In genomic region chr19:4191528-4192250, GRCm38 (mm10) we compare ENCODE assay signal across 8 mouse cellular contexts. TPM values are rescaled to one million over a fixed set of nuclear protein-coding genes. Genes with fewer than 3 reads are reported as not detected.
DNase-seq lines count a peak whose midpoint lies in the region; ATAC-seq and TF ChIP-seq lines count a peak whose summit lies in the region.

Gene Ppp1ca (plus strand): TSS chr19:4192065.

- peaks cover 39% of the 10 kb centered on the region for H3K36me3 ChIP-seq in E14TG2a.4 (ENCODE audit: insufficient read depth, low read length)
- H3K36me3 ChIP-seq in forebrain, embryonic 12.5 days (replicated peaks) = peaks cover 37% of the 10 kb centered on the region
- H3K36me3 ChIP-seq in heart, postnatal 0 days (replicated peaks; ENCODE audit: control insufficient read depth, insufficient read depth, low read length) = peaks cover 36% of the 10 kb centered on the region
- H3K36me3 ChIP-seq in liver, postnatal 0 days (replicated peaks; ENCODE audit: insufficient read depth, low read length) = peaks cover 35% of the 10 kb centered on the region
- peaks cover 26% of the 10 kb centered on the region for H3K36me3 ChIP-seq in neural tube, embryonic 14.5 days (ENCODE audit: control insufficient read depth, insufficient read depth, low read length)

- H3K4me2 ChIP-seq in forebrain, embryonic 12.5 days = peak within 1 kb of the TSS; percentile 93
- peak within 1 kb of the TSS; percentile 86 for H3K4me2 ChIP-seq in heart, postnatal 0 days (ENCODE audit: low read depth, low read length)
- H3K4me2 ChIP-seq in liver, postnatal 0 days (ENCODE audit: low read depth, low read length) = peak within 1 kb of the TSS; percentile 85
- peak within 1 kb of the TSS; percentile 97 for H3K4me2 ChIP-seq in neural tube, embryonic 14.5 days (ENCODE audit: low read depth, low read length)

- no peaks in the 10 kb centered on the region for H3K27me3 ChIP-seq in E14TG2a.4 (ENCODE audit: insufficient read depth, low read length)
- H3K27me3 ChIP-seq in forebrain, embryonic 12.5 days = no peaks in the 10 kb centered on the region
- no peaks in the 10 kb centered on the region for H3K27me3 ChIP-seq in heart, postnatal 0 days (ENCODE audit: control insufficient read depth, insufficient read depth, low read length)
- no peaks in the 10 kb centered on the region for H3K27me3 ChIP-seq in liver, postnatal 0 days (ENCODE audit: insufficient read depth, low read length)
- H3K27me3 ChIP-seq in neural tube, embryonic 14.5 days (ENCODE audit: control insufficient read depth, insufficient read depth, low read length) = no peaks in the 10 kb centered on the region

- peak; percentile 44; the same call in 1 of the 2 replicates for TF ChIP-seq EP300 in heart, postnatal 0 days (IDR thresholded peaks at IDR 0.05; ENCODE audit: low read depth)
- no peak; the same call in 1 of the 2 replicates for TF ChIP-seq EP300 in liver, postnatal 0 days (IDR thresholded peaks at IDR 0.05; ENCODE audit: low read depth)

- no peak for TF ChIP-seq CTCF in E14TG2a.4 (conservative IDR thresholded peaks at IDR 0.05; ENCODE audit: low read length)
- TF ChIP-seq CTCF in heart, postnatal 0 days (IDR thresholded peaks at IDR 0.05; ENCODE audit: low read depth) = peak; percentile 88
- TF ChIP-seq CTCF in liver, postnatal 0 days (IDR thresholded peaks at IDR 0.05; ENCODE audit: low read depth) = peak; percentile 90

- DNase-seq in c-Kit-positive CD71-positive TER-119-positive erythroid progenitor cells, embryonic 14.5 days (ENCODE audit: low spot score) = peak; percentile 94
- DNase-seq in heart, postnatal 0 days (ENCODE audit: low spot score) = peak; percentile 93
- peak; percentile 99 for DNase-seq in kidney, postnatal 4 days
- peak; percentile 99 for DNase-seq in liver, postnatal 0 days
- peak; percentile 99 for DNase-seq in testis, postnatal 10 days (ENCODE audit: low spot score)

- peak within 1 kb of the TSS; percentile 98 for H3K4me3 ChIP-seq in E14TG2a.4 (replicated peaks; ENCODE audit: low read length)
- peak within 1 kb of the TSS; percentile 98 for H3K4me3 ChIP-seq in forebrain, embryonic 12.5 days (replicated peaks)
- peak within 1 kb of the TSS; percentile 91 for H3K4me3 ChIP-seq in heart, postnatal 0 days (ENCODE audit: low read depth, low read length)
- peak within 1 kb of the TSS; percentile 88 for H3K4me3 ChIP-seq in liver, postnatal 0 days (ENCODE audit: low read depth, low read length)
- peak within 1 kb of the TSS; percentile 80 for H3K4me3 ChIP-seq in neural tube, embryonic 14.5 days (ENCODE audit: low read depth, low read length)

- peak; percentile 93 for ATAC-seq in forebrain, embryonic 12.5 days (ENCODE audit: low FRiP score)
- ATAC-seq in heart, postnatal 0 days (ENCODE audit: insufficient read depth, low read depth) = peak; percentile 90
- ATAC-seq in liver, postnatal 0 days = peak; percentile 94
- peak; percentile 91 for ATAC-seq in neural tube, embryonic 14.5 days (ENCODE audit: low read depth)

- peak within 1 kb of the TSS; percentile 98 for H3K9ac ChIP-seq in forebrain, embryonic 12.5 days
- H3K9ac ChIP-seq in heart, postnatal 0 days (replicated peaks; ENCODE audit: low read depth, low read length) = peak within 1 kb of the TSS; percentile 92
- H3K9ac ChIP-seq in liver, postnatal 0 days (replicated peaks) = peak within 1 kb of the TSS; percentile 93
- H3K9ac ChIP-seq in neural tube, embryonic 14.5 days (replicated peaks; ENCODE audit: low read depth, low read length) = peak within 1 kb of the TSS; percentile 98

- H3K9me3 ChIP-seq in E14TG2a.4 (ENCODE audit: low read length) = no peaks in the 10 kb centered on the region
- no peaks in the 10 kb centered on the region for H3K9me3 ChIP-seq in forebrain, embryonic 12.5 days
- no peaks in the 10 kb centered on the region for H3K9me3 ChIP-seq in heart, postnatal 0 days (replicated peaks; ENCODE audit: control insufficient read depth, low read length)
- H3K9me3 ChIP-seq in liver, postnatal 0 days (ENCODE audit: low read length) = no peaks in the 10 kb centered on the region
- no peaks in the 10 kb centered on the region for H3K9me3 ChIP-seq in neural tube, embryonic 14.5 days (ENCODE audit: control insufficient read depth, low read length)

- 8% methylated on average over 42 of the region's 47 CpGs for WGBS in forebrain, embryonic 12.5 days
- WGBS in heart, postnatal 0 days = 4% methylated on average over 38 of the region's 47 CpGs
- 3% methylated on average over 38 of the region's 47 CpGs for WGBS in liver, postnatal 0 days (ENCODE audit: insufficient replicate concordance)
- 7% methylated on average over 34 of the region's 47 CpGs for WGBS in neural tube, embryonic 14.5 days

- peak within 1 kb of the TSS; percentile 91 for H3K27ac ChIP-seq in forebrain, embryonic 12.5 days
- peak within 1 kb of the TSS; percentile 93 for H3K27ac ChIP-seq in heart, postnatal 0 days (ENCODE audit: low read depth)
- H3K27ac ChIP-seq in liver, postnatal 0 days (ENCODE audit: low read depth) = peak within 1 kb of the TSS; percentile 89
- H3K27ac ChIP-seq in neural tube, embryonic 14.5 days (ENCODE audit: low read depth, low read length) = peak within 1 kb of the TSS; percentile 91

- peaks cover 82% of the 10 kb centered on the region for H3K4me1 ChIP-seq in E14TG2a.4 (replicated peaks; ENCODE audit: low read depth, low read length)
- H3K4me1 ChIP-seq in forebrain, embryonic 12.5 days = peaks cover 29% of the 10 kb centered on the region
- H3K4me1 ChIP-seq in heart, postnatal 0 days (ENCODE audit: control insufficient read depth, insufficient read depth) = peaks cover 27% of the 10 kb centered on the region
- H3K4me1 ChIP-seq in liver, postnatal 0 days (ENCODE audit: insufficient read depth) = peaks cover 34% of the 10 kb centered on the region
- peaks cover 10% of the 10 kb centered on the region for H3K4me1 ChIP-seq in neural tube, embryonic 14.5 days (ENCODE audit: control insufficient read depth, insufficient read depth, low read length)

RNA-seq across cellular contexts. Expression of gene Ppp1ca, which starts in this region (rescaled TPM):
- 689 and 709 TPM in 2 replicates for polyA plus RNA-seq in forebrain, embryonic 12.5 days (2016; fragmentation: Nextera tagmentation; extraction: Ambion mirVana)
- total RNA-seq in heart, postnatal 0 days (2014; rRNA removed; ENCODE audit: low replicate concordance) = 808 and 961 TPM in 2 replicates
- 738 and 763 TPM in 2 replicates for polyA plus RNA-seq in heart, postnatal 0 days (2015; fragmentation: Nextera tagmentation; extraction: Ambion mirVana)
- polyA plus RNA-seq in liver, postnatal 0 days (2015; fragmentation: Nextera tagmentation; extraction: Ambion mirVana) = 269 and 284 TPM in 2 replicates
- polyA plus RNA-seq in neural tube, embryonic 14.5 days (2014; fragmentation: Nextera tagmentation; extraction: Ambion mirVana) = 574 and 606 TPM in 2 replicates

Comparison
In these comparisons a context has a peak if more than half of its experiments do, and no peak if none do; other contexts are left out.
1. Peak in every context shown above with its lines: DNase-seq, ATAC-seq, H3K4me3 ChIP-seq and H3K27ac ChIP-seq.